Mouse (Mus musculus): ENCODE results near the gene Gm10197. TPM values are rescaled to one million over a fixed set of nuclear protein-coding genes. Genes with fewer than 3 reads are reported as not detected.

The Gm10197 gene
- polyA plus RNA-seq, 1 experiment: not detected

GRCm38 (mm10) chr19:53322438-53323048 is 49.0 kb downstream of the Gm10197 start:
- H3K4me1 ChIP-seq (ENCODE audit: control insufficient read depth, insufficient read depth, low read length): peaks cover 7% of the 10 kb centered on the region; the same call in 1 of the 2 replicates
- no peak overlapping the region for H3K4me3 ChIP-seq (ENCODE audit: insufficient read depth, low read length)
- H3K27ac ChIP-seq (ENCODE audit: insufficient read depth, low read length): no peak overlapping the region
- TF ChIP-seq POLR2A (IDR thresholded peaks at IDR 0.05; ENCODE audit: low read depth, low read length): no peak
- TF ChIP-seq CTCF (IDR thresholded peaks at IDR 0.05; ENCODE audit: borderline replicate concordance, insufficient read depth, low read length): no peak

Other genes starting within 250 kb of the Gm10197 start
- gene Add3, start 231.3 kb downstream of the Gm10197 start, polyA plus RNA-seq (2011; ENCODE audit: insufficient read length, low read depth, missing spikeins): 15.7 and 19.4 TPM in 2 replicates
- 17.5 and 19.8 TPM in 2 replicates for gene Mxi1, start 61.2 kb downstream of the Gm10197 start, polyA plus RNA-seq (2011; ENCODE audit: insufficient read length, low read depth, missing spikeins)
- 55.0 and 61.7 TPM in 2 replicates for gene Smndc1, start 18.8 kb upstream of the Gm10197 start, polyA plus RNA-seq (2011; ENCODE audit: insufficient read length, low read depth, missing spikeins)
- gene Dusp5, start 157.3 kb upstream of the Gm10197 start, polyA plus RNA-seq (2011; ENCODE audit: insufficient read length, low read depth, missing spikeins): 19.5 and 40.5 TPM in 2 replicates
- 153 and 193 TPM in 2 replicates for gene Nutf2-ps1, start 217.3 kb upstream of the Gm10197 start, polyA plus RNA-seq (2011; ENCODE audit: insufficient read length, low read depth, missing spikeins)
- 54.2 and 67.8 TPM in 2 replicates for gene Smc3, start 228.6 kb upstream of the Gm10197 start, polyA plus RNA-seq (2011; ENCODE audit: insufficient read length, low read depth, missing spikeins)